In genomic region chr15:97327500-97328081, GRCm38 (mm10) we compare ENCODE assay signal across 8 mouse cellular contexts.
DNase-seq lines count a peak whose midpoint lies in the region; ATAC-seq and TF ChIP-seq lines count a peak whose summit lies in the region.

No protein-coding gene starts in this region.

- H3K36me3 ChIP-seq in midbrain, postnatal 0 days (ENCODE audit: insufficient read depth, low read length): no peaks in the 10 kb centered on the region
- H3K36me3 ChIP-seq in midbrain, embryonic 15.5 days (replicated peaks): no peaks in the 10 kb centered on the region
- no peaks in the 10 kb centered on the region for H3K36me3 ChIP-seq in small intestine, adult 2 months (ENCODE audit: control insufficient read depth, insufficient read depth, low read length)

- H3K9me3 ChIP-seq in midbrain, postnatal 0 days (ENCODE audit: low read length): no peaks in the 10 kb centered on the region
- no peaks in the 10 kb centered on the region; the same call in 1 of the 2 replicates for H3K9me3 ChIP-seq in midbrain, embryonic 15.5 days

- DNase-seq in cerebellum, postnatal 14 days: peak; percentile 23 to 48
- DNase-seq in cerebellum, adult 9-11 months: no peak
- no peak for DNase-seq in midbrain, postnatal 0 days (ENCODE audit: low spot score)
- peak; percentile 19 for DNase-seq in kidney, postnatal 14 days
- no peak for DNase-seq in adipocyte (ENCODE audit: low spot score)
- no peak for DNase-seq in gastrocnemius, postnatal 4 days (ENCODE audit: low spot score in 2 of 2)

- H3K9ac ChIP-seq in midbrain, postnatal 0 days (replicated peaks; ENCODE audit: low read length, poor library complexity, severe bottlenecking): no peak overlapping the region
- H3K9ac ChIP-seq in midbrain, embryonic 15.5 days: no peak overlapping the region

- H3K4me1 ChIP-seq in midbrain, postnatal 0 days (ENCODE audit: insufficient read depth, low read length): peaks cover 3% of the 10 kb centered on the region; the same call in 1 of the 2 replicates
- H3K4me1 ChIP-seq in midbrain, embryonic 15.5 days: peaks cover 11% of the 10 kb centered on the region; the same call in 1 of the 2 replicates
- H3K4me1 ChIP-seq in small intestine, adult 2 months (ENCODE audit: control insufficient read depth, insufficient read depth, insufficient read length, low read length): no peaks in the 10 kb centered on the region

- TF ChIP-seq POLR2A in small intestine, adult 2 months (IDR thresholded peaks at IDR 0.05; ENCODE audit: low read depth, low read length): no peak

- no peak overlapping the region for H3K27ac ChIP-seq in midbrain, postnatal 0 days (ENCODE audit: low read depth, low read length)
- H3K27ac ChIP-seq in midbrain, embryonic 15.5 days: no peak overlapping the region
- no peak overlapping the region for H3K27ac ChIP-seq in small intestine, adult 2 months (ENCODE audit: insufficient read depth, low read depth, low read length)

- no peak for ATAC-seq in midbrain, postnatal 0 days (ENCODE audit: low FRiP score)
- ATAC-seq in midbrain, embryonic 15.5 days (replicated peaks): no peak

- peak; percentile 70 for TF ChIP-seq CTCF in midbrain, postnatal 0 days (IDR thresholded peaks at IDR 0.05)
- TF ChIP-seq CTCF in small intestine, adult 2 months (IDR thresholded peaks at IDR 0.05; ENCODE audit: extremely low read depth, insufficient read length, insufficient replicate concordance, low read depth, low read length): peak; percentile 67; the same call in 1 of the 2 replicates

- 70% methylated on average over 18 of the region's 18 CpGs for WGBS in midbrain, postnatal 0 days
- 71% methylated on average over 18 of the region's 18 CpGs for WGBS in midbrain, embryonic 15.5 days
- WGBS in small intestine, adult 2 months: 78% methylated on average over 18 of the region's 18 CpGs

- no peak overlapping the region for H3K4me2 ChIP-seq in midbrain, postnatal 0 days (ENCODE audit: low read depth, low read length, poor library complexity, severe bottlenecking)
- no peak overlapping the region for H3K4me2 ChIP-seq in midbrain, embryonic 15.5 days

- H3K27me3 ChIP-seq in midbrain, postnatal 0 days (ENCODE audit: insufficient read depth, low read length): no peaks in the 10 kb centered on the region
- no peaks in the 10 kb centered on the region for H3K27me3 ChIP-seq in midbrain, embryonic 15.5 days (replicated peaks)
- no peaks in the 10 kb centered on the region for H3K27me3 ChIP-seq in small intestine, adult 2 months (ENCODE audit: control insufficient read depth, insufficient read depth, low read length)

- H3K4me3 ChIP-seq in midbrain, postnatal 0 days (ENCODE audit: low read depth, low read length): no peak overlapping the region
- no peak overlapping the region for H3K4me3 ChIP-seq in midbrain, embryonic 15.5 days
- no peak overlapping the region for H3K4me3 ChIP-seq in small intestine, adult 2 months (ENCODE audit: low read depth, low read length)

Comparison
In these comparisons a context has a peak if more than half of its experiments do, and no peak if none do; other contexts are left out.
1. DNase-seq: peak in cerebellum, postnatal 14 days (2 of 2) and kidney, postnatal 14 days (single experiment); none in cerebellum, adult 9-11 months (single experiment), midbrain, postnatal 0 days (single experiment), adipocyte (single experiment) and gastrocnemius, postnatal 4 days (0 of 2).